Comparison of ENCODE assay signal across 8 mouse cellular contexts in genomic region chr5:15935234-15935728, GRCm38 (mm10). TPM values are rescaled to one million over a fixed set of nuclear protein-coding genes. Genes with fewer than 3 reads are reported as not detected.
DNase-seq lines count a peak whose midpoint lies in the region; ATAC-seq lines count a peak whose summit lies in the region.

No protein-coding gene starts in this region.

- peaks cover 7% of the 10 kb centered on the region for H3K4me1 ChIP-seq in megakaryocyte, embryonic 14.5 days
- H3K4me1 ChIP-seq in embryonic facial prominence, embryonic 10.5 days: peaks cover 17% of the 10 kb centered on the region
- peaks cover 13% of the 10 kb centered on the region for H3K4me1 ChIP-seq in heart, embryonic 10.5 days
- H3K4me1 ChIP-seq in midbrain, embryonic 12.5 days: peaks cover 10% of the 10 kb centered on the region

- ATAC-seq in megakaryocyte, adult 5-6 weeks (ENCODE audit: poor library complexity, severe bottlenecking): no peak
- peak; percentile 13; the same call in 1 of the 2 replicates for ATAC-seq in midbrain, embryonic 12.5 days (ENCODE audit: low FRiP score, low read depth)
- ATAC-seq in inflammation-experienced regulatory T-cells, adult 6 months: no peak

- H3K4me3 ChIP-seq in megakaryocyte, embryonic 14.5 days (replicated peaks): peak overlapping the region; percentile 79
- peak overlapping the region; percentile 72 for H3K4me3 ChIP-seq in embryonic facial prominence, embryonic 10.5 days
- H3K4me3 ChIP-seq in heart, embryonic 10.5 days: peak overlapping the region; percentile 83
- peak overlapping the region; percentile 62 for H3K4me3 ChIP-seq in midbrain, embryonic 12.5 days

- peak overlapping the region; percentile 73 for H3K4me2 ChIP-seq in midbrain, embryonic 12.5 days (replicated peaks)

- under 1% methylated on average over 27 of the region's 27 CpGs for WGBS in embryonic facial prominence, embryonic 10.5 days
- WGBS in heart, embryonic 10.5 days: under 1% methylated on average over 27 of the region's 27 CpGs
- WGBS in midbrain, embryonic 12.5 days: 1% methylated on average over 27 of the region's 27 CpGs

- peak overlapping the region; percentile 87 for H3K9ac ChIP-seq in midbrain, embryonic 12.5 days (replicated peaks)

- DNase-seq in embryonic facial prominence, embryonic 10.5 days (ENCODE audit: low spot score): no peak
- DNase-seq in heart, embryonic 10.5 days (ENCODE audit: low spot score): peak; percentile 74
- DNase-seq in left cerebral cortex, adult 11 months (ENCODE audit: low spot score): peak; percentile 14
- peak; percentile 7 for DNase-seq in testis, postnatal 14 days (ENCODE audit: low spot score)

- H3K36me3 ChIP-seq in megakaryocyte, embryonic 14.5 days (replicated peaks; ENCODE audit: low read length): no peaks in the 10 kb centered on the region
- H3K36me3 ChIP-seq in embryonic facial prominence, embryonic 10.5 days (replicated peaks): no peaks in the 10 kb centered on the region
- no peaks in the 10 kb centered on the region for H3K36me3 ChIP-seq in heart, embryonic 10.5 days
- no peaks in the 10 kb centered on the region for H3K36me3 ChIP-seq in midbrain, embryonic 12.5 days

- 0 out of 2 replicates have a peak, but pooled peaks cover 4% of the 10 kb centered on the region for H3K9me3 ChIP-seq in megakaryocyte, embryonic 14.5 days
- no peaks in the 10 kb centered on the region for H3K9me3 ChIP-seq in embryonic facial prominence, embryonic 10.5 days
- no peaks in the 10 kb centered on the region for H3K9me3 ChIP-seq in heart, embryonic 10.5 days
- H3K9me3 ChIP-seq in midbrain, embryonic 12.5 days: no peaks in the 10 kb centered on the region

- peaks cover 35% of the 10 kb centered on the region for H3K27me3 ChIP-seq in megakaryocyte, embryonic 14.5 days (replicated peaks)
- peaks cover 89% of the 10 kb centered on the region for H3K27me3 ChIP-seq in embryonic facial prominence, embryonic 10.5 days (replicated peaks; ENCODE audit: low read depth, poor library complexity, severe bottlenecking)
- peaks cover 28% of the 10 kb centered on the region; the same call in 1 of the 2 replicates for H3K27me3 ChIP-seq in heart, embryonic 10.5 days (ENCODE audit: insufficient read depth, poor library complexity, severe bottlenecking)
- peaks cover 43% of the 10 kb centered on the region for H3K27me3 ChIP-seq in midbrain, embryonic 12.5 days

- peak overlapping the region; percentile 93 for H3K27ac ChIP-seq in embryonic facial prominence, embryonic 10.5 days (replicated peaks)
- H3K27ac ChIP-seq in heart, embryonic 10.5 days: peak overlapping the region; percentile 98
- peak overlapping the region; percentile 96 for H3K27ac ChIP-seq in midbrain, embryonic 12.5 days (replicated peaks)

RNA-seq across cellular contexts. Expression of gene Cacna2d1, which starts 0.8 kb away (rescaled TPM):
- polyA plus RNA-seq in megakaryocyte, embryonic 14.5 days (2012; ENCODE audit: insufficient read depth, low replicate concordance): not detected in 2 replicates
- 0.16 TPM in 1 of 2 replicates, not detected in the other for total RNA-seq in megakaryocyte, adult 5-6 weeks (2015)
- not detected in 2 replicates for total RNA-seq in megakaryocyte, adult 5-6 weeks (2017)
- 6.0 and 8.2 TPM in 2 replicates for polyA plus RNA-seq in embryonic facial prominence, embryonic 10.5 days (2016; fragmentation: Nextera tagmentation; extraction: Ambion mirVana)
- polyA plus RNA-seq in heart, embryonic 10.5 days (2016; fragmentation: Nextera tagmentation; extraction: Ambion mirVana): 9.9 and 15.4 TPM in 2 replicates
- polyA plus RNA-seq in midbrain, embryonic 12.5 days (2016; fragmentation: Nextera tagmentation; extraction: Ambion mirVana): 38.6 and 43.1 TPM in 2 replicates
- not detected for polyA plus RNA-seq in inflammation-experienced regulatory T-cells, adult 6 months (2017; shearing (Covaris generic))
